Mouse (Mus musculus): ENCODE measurements at regions not wholly inside any gene's neighbourhood (a gene's known extent, or its start where the extent isn't known, plus 50 kb on each side); places are given as distances from the start of the nearest gene placed in this dataset.

GRCm38 (mm10) chr8:96349503-96349902, 461.2 kb upstream of the Got2 start:
- no peak for DNase-seq (ENCODE audit: inconsistent ontology term)

- DNase-seq (ENCODE audit: inconsistent ontology term), result no peak
Measured at GRCm38 (mm10) chr8:96340702-96341101, 452.4 kb upstream of the Got2 start.

- no peak for DNase-seq (ENCODE audit: inconsistent ontology term)
Measured at GRCm38 (mm10) chr8:96318367-96318766, 430.0 kb upstream of the Got2 start.

- DNase-seq (ENCODE audit: inconsistent ontology term), result no peak
Measured at GRCm38 (mm10) chr8:96308989-96309718, 420.8 kb upstream of the Got2 start.

GRCm38 (mm10) chr8:96296643-96297042, 408.3 kb upstream of the Got2 start:
- DNase-seq (ENCODE audit: inconsistent ontology term), result no peak

GRCm38 (mm10) chr8:96290740-96291139, 402.4 kb upstream of the Got2 start:
- no peak for DNase-seq (ENCODE audit: inconsistent ontology term)

- no peak for DNase-seq (ENCODE audit: inconsistent ontology term)
Measured at GRCm38 (mm10) chr8:96289519-96289918, 401.2 kb upstream of the Got2 start.

- DNase-seq (ENCODE audit: inconsistent ontology term), result no peak
Measured at GRCm38 (mm10) chr8:96288525-96288924, 400.2 kb upstream of the Got2 start.

- DNase-seq (ENCODE audit: inconsistent ontology term), result no peak
Measured at GRCm38 (mm10) chr8:96277479-96278138, 389.3 kb upstream of the Got2 start.

GRCm38 (mm10) chr8:96277058-96277457, 388.7 kb upstream of the Got2 start:
- DNase-seq (ENCODE audit: inconsistent ontology term), result no peak

- DNase-seq (ENCODE audit: inconsistent ontology term), result no peak
Measured at GRCm38 (mm10) chr8:96256294-96256693, 367.9 kb upstream of the Got2 start.

GRCm38 (mm10) chr8:96255811-96256210, 367.5 kb upstream of the Got2 start:
- DNase-seq (ENCODE audit: inconsistent ontology term), result no peak

GRCm38 (mm10) chr8:96246017-96246416, 357.7 kb upstream of the Got2 start:
- DNase-seq (ENCODE audit: inconsistent ontology term), result no peak

GRCm38 (mm10) chr8:96244549-96245152, 356.3 kb upstream of the Got2 start:
- no peak for DNase-seq (ENCODE audit: inconsistent ontology term)

- DNase-seq (ENCODE audit: inconsistent ontology term), result no peak
Measured at GRCm38 (mm10) chr8:96238406-96238805, 350.1 kb upstream of the Got2 start.

- peak; percentile 70 for DNase-seq (ENCODE audit: inconsistent ontology term)
Measured at GRCm38 (mm10) chr8:96237940-96238339, 349.6 kb upstream of the Got2 start.

GRCm38 (mm10) chr8:96230412-96230811, 342.1 kb upstream of the Got2 start:
- DNase-seq (ENCODE audit: inconsistent ontology term), result peak; percentile 14

Data from Muller cell, postnatal 12 days (primary cell).